Mouse (Mus musculus) heart, embryonic 10.5 days (tissue): ENCODE measurements at regions not wholly inside any gene's neighbourhood (a gene's known extent, or its start where the extent isn't known, plus 50 kb on each side); places are given as distances from the start of the nearest gene placed in this dataset.

ENCODE experiments used
- DNase-seq: peaks from one replicate; pipeline ENCODE4 v3.0.0-alpha.2; 2017; ENCODE audit warnings: low spot score
- H3K27ac ChIP-seq: fragments of 300-500 bp; sonication (generic); 2 replicates; pipeline ENCODE4 v1.5.1; 2016; ENCODE audit warnings: mild to moderate bottlenecking
- H3K27me3 ChIP-seq: fragments of 300-500 bp; sonication (generic); 2 replicates; pipeline ENCODE4 v1.6.1; 2016; ENCODE audit warnings: mild to moderate bottlenecking; ENCODE audit not compliant: poor library complexity, insufficient read depth, severe bottlenecking
- H3K36me3 ChIP-seq: fragments of 300-500 bp; sonication (generic); 2 replicates; pipeline ENCODE4 v1.6.1; 2016; ENCODE audit warnings: mild to moderate bottlenecking, moderate library complexity
- H3K4me1 ChIP-seq: fragments of 300-500 bp; sonication (generic); 2 replicates; pipeline ENCODE4 v1.6.1; 2016; ENCODE audit warnings: mild to moderate bottlenecking
- H3K4me3 ChIP-seq: fragments of 300-500 bp; sonication (generic); 2 replicates; pipeline ENCODE4 v1.5.1; 2016; ENCODE audit warnings: mild to moderate bottlenecking, moderate library complexity
- H3K9me3 ChIP-seq: fragments of 300-500 bp; sonication (generic); 2 replicates; pipeline ENCODE4 v1.6.1; 2016; ENCODE audit warnings: mild to moderate bottlenecking, moderate library complexity
- WGBS: fragments of 180-500 bp; shearing (Covaris S2); methylation state at CpG from one replicate; pipeline ENCODE4 v1.1.7; 2016; 5-methylcytosine and 5-hydroxymethylcytosine counted together

DNA sequence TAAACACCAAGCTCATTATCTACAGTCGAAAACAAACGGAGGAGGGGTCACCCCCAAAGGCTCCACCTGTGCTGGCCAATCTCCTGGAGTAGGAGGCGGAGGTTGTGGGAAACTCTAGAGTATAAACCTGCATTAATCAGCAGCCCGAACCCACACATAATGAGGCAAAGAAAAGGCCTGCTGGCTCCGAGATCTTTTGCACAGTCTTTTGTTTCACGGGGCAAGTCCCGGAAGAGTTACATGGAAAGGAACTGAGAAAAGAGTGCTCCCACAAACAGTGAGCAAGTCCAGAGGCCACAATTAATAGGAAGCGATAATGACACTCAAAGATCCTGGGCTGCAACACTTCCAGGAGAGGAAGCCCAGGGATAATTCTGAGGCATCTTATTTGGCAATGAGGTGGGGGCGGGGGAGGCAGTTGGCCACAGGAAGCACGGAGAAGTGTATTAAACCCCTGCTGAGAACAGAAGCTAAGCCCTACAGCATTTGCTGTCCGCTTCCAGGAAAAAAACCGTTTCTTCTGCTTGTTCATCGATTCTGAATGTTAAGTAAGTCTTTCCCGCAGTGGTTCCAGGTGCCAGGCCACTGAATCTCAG lies 59.1 kb upstream of the Mamdc2 start:
- no peak for DNase-seq
- Histone ChIP-seq H3K4me1 (peaks cover 4% of the 10 kb centered on the region; the same call in 1 of the 2 replicates), H3K27me3 (no peaks in the 10 kb centered on the region), H3K4me3 (peak overlapping the region; percentile 33), H3K9me3 (no peaks in the 10 kb centered on the region), H3K27ac (peak overlapping the region; percentile 67), H3K36me3 (no peaks in the 10 kb centered on the region)
- 14% methylated on average over 14 of the region's 14 CpGs for WGBS
